Mouse (Mus musculus) E14TG2a.4 (cell line): Measurements from ENCODE around the gene Vmn1r221.

ENCODE experiments used
- H3K27me3 ChIP-seq: 2 replicates; pipeline ENCODE4 v1.6.1; 2014; ENCODE audit warnings: low read length, control low read depth; ENCODE audit not compliant: insufficient read depth
- H3K36me3 ChIP-seq: 2 replicates; pipeline ENCODE4 v1.6.1; 2014; ENCODE audit warnings: low read length, control low read depth; ENCODE audit not compliant: insufficient read depth
- H3K4me1 ChIP-seq: replicated peaks from 2 replicates; pipeline ENCODE4 v1.6.1; 2014; ENCODE audit warnings: low read depth, low read length, control low read depth
- H3K4me3 ChIP-seq: replicated peaks from 2 replicates; pipeline ENCODE4 v1.5.1; 2014; ENCODE audit warnings: mild to moderate bottlenecking, low read length
- H3K9me3 ChIP-seq: 2 replicates; pipeline ENCODE4 v1.6.1; 2014; ENCODE audit warnings: low read length, control low read depth
- CTCF ChIP-seq: conservative IDR thresholded peaks from 2 replicates; pipeline ENCODE4 v1.5.1; 2014; ENCODE audit warnings: low read length
- NANOG ChIP-seq: IDR thresholded peaks from 2 replicates; pipeline ENCODE4 v1.6.1; 2014; ENCODE audit warnings: borderline replicate concordance, low read length, mixed read lengths
- POU5F1 ChIP-seq: IDR thresholded peaks from 2 replicates; pipeline ENCODE4 v1.6.1; 2014; ENCODE audit warnings: low read length, borderline replicate concordance

Vmn1r221 gene

DNA sequence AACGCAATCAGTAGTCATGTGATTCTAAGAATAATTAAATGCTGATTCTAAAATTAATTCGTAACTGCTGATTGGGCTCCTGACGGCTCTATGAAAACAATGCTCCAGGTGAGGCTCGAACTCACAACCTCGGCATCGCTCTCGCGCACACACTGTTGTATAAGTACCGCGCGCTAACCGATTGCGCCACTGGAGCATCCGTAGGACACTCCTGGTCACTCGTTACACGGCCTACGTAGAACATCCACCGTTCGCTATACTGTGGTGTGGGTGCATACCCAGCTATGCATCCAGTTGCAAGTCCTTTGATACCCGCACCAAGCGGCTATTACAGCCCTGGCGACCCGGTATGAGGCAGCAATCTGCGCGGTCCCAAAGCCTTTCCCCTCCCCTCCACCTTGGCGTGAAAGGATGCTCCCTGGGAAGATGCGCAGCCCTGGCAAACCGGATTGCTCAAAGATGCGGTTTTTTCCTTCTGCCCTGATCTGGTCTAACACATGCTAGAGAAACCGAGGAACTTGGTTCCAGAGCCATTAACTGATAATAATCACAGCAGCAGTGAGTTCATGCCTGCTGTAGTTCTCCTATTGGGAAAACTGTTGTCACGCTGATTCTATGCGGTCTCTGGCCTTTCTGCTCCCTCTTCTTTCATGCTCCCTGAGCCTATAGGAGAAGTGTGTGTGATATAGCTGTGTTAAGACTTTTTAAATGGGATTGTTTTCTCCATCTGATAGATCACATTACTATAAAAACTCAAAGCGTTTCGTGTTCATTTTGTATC is 56.6 kb downstream of the Vmn1r221 start:
- Histone ChIP-seq H3K36me3 (no peaks in the 10 kb centered on the region), H3K4me3 (peak overlapping the region; percentile 75), H3K27me3 (no peaks in the 10 kb centered on the region), H3K4me1 (no peaks in the 10 kb centered on the region), H3K9me3 (peaks cover 3% of the 10 kb centered on the region; the same call in 1 of the 2 replicates)
- TF ChIP-seq POU5F1 (no peak), CTCF (no peak), NANOG (no peak)
